Mouse (Mus musculus) embryo, embryonic 9.5 days (tissue): ENCODE results near the gene Matn4.

ENCODE experiments used
- DNase-seq: peaks from one replicate; pipeline ENCODE4 v3.0.0-alpha.2; 2017; ENCODE audit errors: extremely low spot score

The Matn4 gene

GRCm38 (mm10) chr2:164405060-164405459, at the start of gene Matn4:
Gene Matn4 (minus strand): TSS chr2:164405160.
- no peak for DNase-seq

- DNase-seq, result no peak
These were observed 49.0 kb upstream of the Matn4 start for GRCm38 (mm10) chr2:164453887-164454500.

GRCm38 (mm10) chr2:164453047-164453757, 48.2 kb upstream of the Matn4 start:
- DNase-seq, result no peak

- no peak for DNase-seq
These were observed 47.2 kb upstream of the Matn4 start for GRCm38 (mm10) chr2:164452000-164452676.

- DNase-seq, result no peak
These were observed 44.5 kb upstream of the Matn4 start for GRCm38 (mm10) chr2:164449341-164450042.

- DNase-seq, result no peak
These were observed 44.0 kb upstream of the Matn4 start for GRCm38 (mm10) chr2:164448921-164449320.

GRCm38 (mm10) chr2:164448140-164448539, 43.2 kb upstream of the Matn4 start:
- DNase-seq, result no peak

GRCm38 (mm10) chr2:164446086-164446469, 41.1 kb upstream of the Matn4 start:
- DNase-seq, result no peak

- no peak for DNase-seq
These were observed 40.6 kb upstream of the Matn4 start for GRCm38 (mm10) chr2:164445399-164446085.

GRCm38 (mm10) chr2:164444701-164445100, 39.7 kb upstream of the Matn4 start:
- no peak for DNase-seq

- no peak for DNase-seq
These were observed 38.6 kb upstream of the Matn4 start, which contains the start of gene Sdc4 for GRCm38 (mm10) chr2:164443460-164444000. Gene Sdc4 (minus strand): TSS chr2:164443887.

- peak; percentile 88 for DNase-seq
These were observed 38.1 kb upstream of the Matn4 start for GRCm38 (mm10) chr2:164443051-164443437.

GRCm38 (mm10) chr2:164442315-164443050, 37.5 kb upstream of the Matn4 start:
- DNase-seq, result no peak

GRCm38 (mm10) chr2:164441731-164442130, 36.8 kb upstream of the Matn4 start:
- no peak for DNase-seq

- DNase-seq, result no peak
These were observed 36.2 kb upstream of the Matn4 start for GRCm38 (mm10) chr2:164441155-164441554.

GRCm38 (mm10) chr2:164440314-164440713, 35.4 kb upstream of the Matn4 start:
- DNase-seq, result no peak

- no peak for DNase-seq
These were observed 34.1 kb upstream of the Matn4 start for GRCm38 (mm10) chr2:164439001-164439421.

GRCm38 (mm10) chr2:164438257-164438656, 33.3 kb upstream of the Matn4 start:
- DNase-seq, result no peak

GRCm38 (mm10) chr2:164437710-164438109, 32.8 kb upstream of the Matn4 start:
- DNase-seq, result no peak

GRCm38 (mm10) chr2:164436961-164437360, 32.0 kb upstream of the Matn4 start:
- no peak for DNase-seq
